Mouse (Mus musculus) stomach, embryonic 14.5 days (tissue): ENCODE measurements at regions not wholly inside any gene's neighbourhood (a gene's known extent, or its start where the extent isn't known, plus 50 kb on each side); places are given as distances from the start of the nearest gene placed in this dataset.

ENCODE experiments used
- ATAC-seq: fragments of 200-750 bp; cut with Nextera tagmentation; 2 replicates; pipeline ENCODE4 v1.8.0; 2017; ENCODE audit warnings: low read depth, moderate TSS enrichment; ENCODE audit not compliant: insufficient number of reproducible peaks, insufficient read depth, low FRiP score
- H3K27ac ChIP-seq: fragments of 300-500 bp; sonication (generic); 2 replicates; pipeline ENCODE4 v1.5.1; 2014; ENCODE audit warnings: mild to moderate bottlenecking, low read length, moderate library complexity, mixed read lengths
- H3K27me3 ChIP-seq: fragments of 300-500 bp; sonication (generic); 2 replicates; pipeline ENCODE4 v1.6.1; 2014; ENCODE audit warnings: low read length, control low read depth, mixed read lengths; ENCODE audit not compliant: control insufficient read depth, insufficient read depth
- H3K36me3 ChIP-seq: fragments of 300-500 bp; sonication (generic); 2 replicates; pipeline ENCODE4 v1.6.1; 2014; ENCODE audit warnings: mild to moderate bottlenecking, control low read depth, low read length, moderate library complexity, mixed read lengths; ENCODE audit not compliant: control insufficient read depth, insufficient read depth
- H3K4me1 ChIP-seq: fragments of 300-500 bp; sonication (generic); 2 replicates; pipeline ENCODE4 v1.6.1; 2014; ENCODE audit warnings: low read length, control low read depth, mixed read lengths; ENCODE audit not compliant: control insufficient read depth, insufficient read depth
- H3K4me2 ChIP-seq: fragments of 300-500 bp; sonication (generic); replicated peaks from 2 replicates; pipeline ENCODE4 v1.6.1; 2014; ENCODE audit warnings: low read depth, low read length, control low read depth
- H3K4me3 ChIP-seq: fragments of 300-500 bp; sonication (generic); 2 replicates; pipeline ENCODE4 v1.5.1; 2014; ENCODE audit warnings: low read depth, low read length, control low read depth
- H3K9ac ChIP-seq: fragments of 300-500 bp; sonication (generic); replicated peaks from 2 replicates; pipeline ENCODE4 v1.6.1; 2014; ENCODE audit warnings: low read depth, mild to moderate bottlenecking, control low read depth, low read length, moderate library complexity, mixed read lengths
- H3K9me3 ChIP-seq: fragments of 300-500 bp; sonication (generic); 2 replicates; pipeline ENCODE4 v1.6.1; 2016; ENCODE audit warnings: low read depth, low read length, control low read depth; ENCODE audit not compliant: control insufficient read depth
- WGBS: fragments of 180-500 bp; shearing (Covaris S2); extraction: QIAGEN DNeasy Blood & Tissue Kit; methylation state at CpG from one replicate; pipeline ENCODE4 v1.1.7; 2014; 5-methylcytosine and 5-hydroxymethylcytosine counted together

DNA sequence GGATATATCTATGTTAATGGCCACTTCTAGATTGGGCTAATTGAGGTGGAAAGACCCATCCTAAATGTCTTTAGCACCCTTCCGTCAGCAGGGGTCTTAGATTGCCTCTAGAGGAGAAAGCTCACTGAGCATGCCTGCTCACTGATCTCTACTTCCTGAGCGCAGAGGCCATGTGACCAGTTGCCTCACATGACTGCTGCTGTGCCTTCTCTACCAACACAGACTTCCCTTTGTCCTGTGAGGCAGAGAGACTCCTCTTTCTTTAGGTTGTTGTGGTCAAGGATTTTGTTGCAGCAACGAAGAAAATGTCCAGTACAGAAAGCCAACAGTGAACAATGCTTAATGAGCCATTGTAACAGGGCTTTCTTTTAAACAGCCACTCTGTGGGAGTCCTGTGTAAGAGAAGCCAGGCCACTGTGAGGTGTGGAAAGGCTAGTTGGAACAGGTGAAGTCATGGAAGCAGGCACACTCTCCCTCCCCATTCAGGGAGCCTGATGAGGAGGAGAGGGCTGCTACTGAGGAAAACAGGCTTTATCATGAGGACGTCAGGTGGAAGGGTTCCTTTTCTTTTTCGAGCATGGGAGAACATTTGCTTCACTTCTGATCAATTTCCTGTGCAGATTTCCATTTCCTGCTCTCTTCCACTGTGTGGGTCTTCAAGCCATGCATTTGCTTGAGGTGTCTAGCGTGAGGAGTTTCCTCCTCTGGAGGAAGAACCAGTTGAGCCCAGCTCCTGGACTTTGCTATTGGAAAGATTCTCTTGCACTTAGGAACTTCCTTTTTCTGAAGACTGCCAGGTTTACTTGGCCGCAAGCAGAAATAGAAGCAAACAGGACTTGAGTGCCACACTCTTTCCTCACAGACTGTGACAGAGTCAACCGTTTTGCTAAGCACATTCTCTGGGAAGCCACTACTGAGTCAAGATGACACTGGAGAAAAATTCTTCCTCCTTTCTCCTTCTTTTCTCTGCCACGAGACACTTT is 290.7 kb upstream of the Adgrl2 start:
- Histone ChIP-seq H3K27me3 (no peaks in the 10 kb centered on the region), H3K9ac (no peak overlapping the region), H3K4me3 (no peak overlapping the region), H3K4me1 (no peaks in the 10 kb centered on the region), H3K27ac (no peak overlapping the region), H3K9me3 (no peaks in the 10 kb centered on the region), H3K4me2 (no peak overlapping the region), H3K36me3 (no peaks in the 10 kb centered on the region)
- no peak for ATAC-seq
- 83% methylated on average over 9 of the region's 9 CpGs for WGBS

DNA sequence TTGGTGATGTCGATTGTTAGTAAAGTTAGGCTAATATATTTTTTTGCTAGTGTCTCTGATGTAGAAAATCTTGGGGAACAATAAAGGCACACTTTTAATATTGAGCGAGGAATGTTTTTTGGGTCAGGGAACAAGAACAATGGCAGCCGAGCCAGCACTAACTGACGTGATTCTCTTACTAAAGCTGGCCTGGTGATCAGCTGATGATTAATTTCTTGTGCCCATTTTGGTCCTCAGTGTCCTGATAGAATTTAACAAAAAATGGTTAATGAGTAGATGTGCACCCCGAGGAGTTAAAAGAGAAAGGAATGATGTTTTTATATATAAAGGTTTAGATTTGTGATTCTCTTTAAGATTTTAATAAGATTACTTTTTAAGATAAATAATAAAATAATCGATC is 289.0 kb upstream of the Adgrl2 start:
- Histone ChIP-seq H3K36me3 (no peaks in the 10 kb centered on the region), H3K9me3 (no peaks in the 10 kb centered on the region), H3K27ac (no peak overlapping the region), H3K27me3 (no peaks in the 10 kb centered on the region), H3K4me2 (no peak overlapping the region), H3K4me1 (no peaks in the 10 kb centered on the region), H3K4me3 (no peak overlapping the region), H3K9ac (no peak overlapping the region)
- WGBS = 78% methylated on average over 6 of the region's 6 CpGs
- no peak for ATAC-seq

DNA sequence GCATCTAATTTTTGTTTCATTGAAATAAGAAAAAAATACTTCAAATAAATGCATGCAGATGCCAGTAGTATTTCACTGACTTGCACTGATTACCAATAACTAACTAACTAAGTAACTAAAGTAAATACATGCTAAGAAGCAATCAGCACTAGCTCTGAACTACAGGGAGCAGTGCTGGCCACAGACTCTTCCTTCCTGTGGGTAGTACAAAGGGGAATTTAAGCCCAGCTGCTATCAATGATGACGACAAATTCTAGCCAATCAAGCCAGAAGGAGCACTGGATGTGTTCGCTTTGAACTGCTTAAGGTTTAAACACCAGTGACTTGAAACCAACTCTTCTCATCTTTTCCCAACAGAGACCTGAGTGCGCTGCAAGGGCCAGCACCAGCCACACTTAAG is 287.5 kb upstream of the Adgrl2 start:
- WGBS = 82% methylated on average over 3 of the region's 3 CpGs
- H3K4me3 ChIP-seq = no peak overlapping the region
- H3K4me1 ChIP-seq = no peaks in the 10 kb centered on the region
- no peak overlapping the region for H3K27ac ChIP-seq
- H3K9me3 ChIP-seq = no peaks in the 10 kb centered on the region
- ATAC-seq = no peak
- H3K36me3 ChIP-seq = no peaks in the 10 kb centered on the region
- no peak overlapping the region for H3K9ac ChIP-seq
- H3K4me2 ChIP-seq = no peak overlapping the region
- no peaks in the 10 kb centered on the region for H3K27me3 ChIP-seq

DNA sequence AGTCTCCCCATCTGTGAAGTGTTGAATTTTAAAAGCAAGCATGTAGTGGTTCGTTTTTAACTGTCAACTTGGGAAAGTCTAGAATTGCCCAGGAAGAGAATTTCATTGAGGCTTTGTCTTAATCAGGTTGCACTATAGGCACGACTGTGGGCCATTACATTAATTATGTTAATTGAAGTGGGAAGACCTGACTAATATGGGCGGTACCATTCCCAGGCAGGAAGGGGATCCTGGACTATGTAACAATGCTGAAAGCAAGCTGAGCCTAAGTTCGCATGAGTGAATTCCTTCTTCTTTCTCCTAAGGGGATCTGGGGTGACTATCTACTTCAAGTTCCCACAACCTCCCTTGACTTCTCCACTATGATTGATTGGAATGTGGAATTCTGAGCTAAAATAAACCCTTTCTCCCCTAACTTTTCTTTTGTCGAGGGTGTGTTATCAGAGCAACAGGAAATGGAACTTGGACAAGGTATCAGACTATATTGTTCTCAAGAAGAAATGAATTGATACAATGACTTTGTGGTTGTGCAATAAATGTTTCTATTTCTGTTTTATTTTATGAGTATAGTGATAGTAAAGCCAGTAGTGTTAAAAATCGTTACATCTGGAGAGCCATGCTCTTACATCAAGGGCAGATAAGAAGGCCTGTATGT is 285.2 kb upstream of the Adgrl2 start:
- H3K36me3 ChIP-seq = no peaks in the 10 kb centered on the region
- no peak overlapping the region for H3K9ac ChIP-seq
- H3K4me1 ChIP-seq = no peaks in the 10 kb centered on the region
- H3K27me3 ChIP-seq = no peaks in the 10 kb centered on the region
- no peaks in the 10 kb centered on the region for H3K9me3 ChIP-seq
- WGBS = 64% methylated on average over 6 of the region's 6 CpGs
- no peak overlapping the region for H3K27ac ChIP-seq
- no peak overlapping the region for H3K4me3 ChIP-seq
- no peak for ATAC-seq
- no peak overlapping the region for H3K4me2 ChIP-seq

DNA sequence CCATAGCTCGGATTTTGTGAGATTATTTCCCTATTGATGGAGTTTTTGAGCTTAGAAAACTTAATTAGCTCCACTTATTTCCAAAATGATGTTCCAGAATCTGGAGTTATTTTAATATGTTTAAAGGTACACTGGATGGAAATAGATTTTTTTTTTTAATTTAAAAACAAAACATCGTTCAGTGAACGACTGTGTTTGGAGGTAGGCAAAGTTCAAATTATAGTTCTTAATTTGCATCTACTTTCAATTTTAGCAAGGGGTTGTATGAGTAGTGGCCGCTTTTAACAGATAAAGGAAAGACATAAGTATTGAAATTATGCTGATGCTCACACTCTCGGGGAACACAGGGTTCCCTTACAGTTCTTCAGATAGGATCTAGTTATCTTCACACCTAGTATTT is 284.6 kb upstream of the Adgrl2 start:
- no peak overlapping the region for H3K4me3 ChIP-seq
- no peaks in the 10 kb centered on the region for H3K9me3 ChIP-seq
- no peaks in the 10 kb centered on the region for H3K4me1 ChIP-seq
- no peak overlapping the region for H3K9ac ChIP-seq
- H3K27me3 ChIP-seq = no peaks in the 10 kb centered on the region
- 89% methylated on average over 5 of the region's 5 CpGs for WGBS
- H3K36me3 ChIP-seq = no peaks in the 10 kb centered on the region
- H3K4me2 ChIP-seq = no peak overlapping the region
- ATAC-seq = no peak
- H3K27ac ChIP-seq = no peak overlapping the region

DNA sequence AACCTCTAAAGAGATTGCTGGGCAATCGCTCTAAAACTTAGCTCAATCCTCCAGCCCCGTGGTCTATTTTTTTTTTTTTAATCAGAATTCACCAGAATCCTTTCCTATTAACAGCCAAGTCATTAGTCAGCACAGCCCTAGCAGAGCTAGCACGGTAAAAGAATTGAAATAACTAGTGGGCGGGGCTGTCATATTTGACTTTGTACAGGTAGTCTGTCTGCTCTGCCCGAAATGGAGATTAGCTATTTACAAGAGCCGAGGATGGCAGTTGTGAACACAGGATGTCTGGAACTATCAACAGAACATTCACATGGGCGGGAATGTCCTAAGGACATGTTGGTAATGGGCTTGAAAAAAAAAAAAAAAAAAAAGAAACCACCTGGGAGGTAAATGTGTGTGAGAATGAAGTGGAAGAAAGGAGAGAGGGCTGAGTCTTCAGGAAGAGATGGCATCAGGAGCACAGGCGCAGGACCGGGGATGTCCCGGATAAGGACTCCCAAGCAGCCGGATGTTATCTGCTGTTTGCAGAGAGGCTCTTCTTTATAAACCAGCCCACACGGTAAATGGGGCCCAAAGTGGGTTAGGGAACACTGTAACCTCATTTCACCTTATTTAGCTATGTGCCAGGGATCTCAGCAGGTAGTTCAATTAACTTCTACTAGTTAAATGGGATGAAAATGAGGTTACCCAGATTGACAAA is 283.8 kb upstream of the Adgrl2 start:
- Histone ChIP-seq H3K4me2 (no peak overlapping the region), H3K27ac (no peak overlapping the region), H3K9me3 (no peaks in the 10 kb centered on the region), H3K4me3 (no peak overlapping the region), H3K9ac (no peak overlapping the region), H3K27me3 (no peaks in the 10 kb centered on the region), H3K36me3 (no peaks in the 10 kb centered on the region), H3K4me1 (no peaks in the 10 kb centered on the region)
- 46% methylated on average over 12 of the region's 12 CpGs for WGBS
- no peak for ATAC-seq

DNA sequence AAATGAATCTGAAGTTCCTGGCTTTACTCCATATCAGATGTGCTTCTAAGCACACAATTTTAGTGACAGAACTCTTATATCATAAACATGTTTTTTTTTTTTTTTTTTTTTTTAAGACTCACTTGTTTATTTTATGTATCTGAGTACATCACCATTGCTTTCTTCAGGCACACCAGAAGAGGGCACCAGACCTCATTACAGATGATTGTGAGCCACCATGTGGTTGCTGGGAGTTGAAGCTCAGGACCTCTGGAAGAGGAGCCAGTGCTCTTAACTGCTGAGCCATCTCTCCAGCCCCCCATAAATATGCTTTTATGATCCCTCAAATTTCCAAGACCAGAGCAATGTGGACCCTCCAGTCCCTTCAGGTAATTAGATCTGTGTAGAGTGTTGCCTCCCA is 280.1 kb upstream of the Adgrl2 start:
- H3K4me2 ChIP-seq = no peak overlapping the region
- no peak for ATAC-seq

DNA sequence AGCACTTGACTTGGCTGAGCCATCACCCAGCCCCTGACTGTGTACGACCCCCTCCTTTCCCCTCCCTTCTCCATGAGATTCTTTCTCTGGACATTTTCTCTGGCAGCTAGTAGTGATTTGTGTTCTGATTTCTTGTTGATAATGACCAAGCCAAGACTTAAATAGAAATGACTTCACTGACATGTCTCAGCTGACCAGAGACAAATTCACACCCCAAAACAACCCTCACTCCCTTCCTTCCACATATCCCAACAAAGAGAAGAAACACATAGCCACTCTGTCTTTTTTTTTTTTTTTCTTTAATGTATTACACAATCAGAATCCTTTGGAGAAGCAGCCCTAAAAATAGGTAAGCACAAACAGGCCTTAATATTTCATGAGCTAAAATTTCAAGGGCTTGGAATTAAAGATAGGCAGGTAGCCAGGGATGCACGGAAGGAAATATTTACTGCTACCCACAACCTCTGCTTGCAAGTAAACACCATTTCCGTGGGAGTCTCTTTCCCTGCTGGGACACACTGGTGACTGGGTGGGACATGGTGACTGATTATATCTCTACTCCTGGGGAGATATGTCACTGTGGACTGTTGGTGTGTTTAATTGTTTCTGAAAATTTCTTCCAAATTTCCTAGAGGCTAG is 272.1 kb upstream of the Adgrl2 start:
- no peak overlapping the region for H3K4me2 ChIP-seq
- no peak overlapping the region for H3K4me3 ChIP-seq
- no peak for ATAC-seq
- H3K4me1 ChIP-seq = no peaks in the 10 kb centered on the region
- H3K36me3 ChIP-seq = no peaks in the 10 kb centered on the region
- no peak overlapping the region for H3K27ac ChIP-seq
- no peaks in the 10 kb centered on the region for H3K27me3 ChIP-seq
- H3K9ac ChIP-seq = no peak overlapping the region
- H3K9me3 ChIP-seq = no peaks in the 10 kb centered on the region
- 64% methylated on average over 3 of the region's 3 CpGs for WGBS

More for the DNA sequence above, 280.1 kb upstream of the Adgrl2 start:
- Histone ChIP-seq H3K27ac (no peak overlapping the region), H3K27me3 (no peaks in the 10 kb centered on the region), H3K9ac (no peak overlapping the region), H3K36me3 (no peaks in the 10 kb centered on the region), H3K9me3 (no peaks in the 10 kb centered on the region), H3K4me1 (no peaks in the 10 kb centered on the region), H3K4me3 (no peak overlapping the region)
